Mouse (Mus musculus): Measurements from ENCODE around the gene Sh2d1a. TPM values are rescaled to one million over a fixed set of nuclear protein-coding genes. Genes with fewer than 3 reads are reported as not detected.

Gene Sh2d1a
- polyA plus RNA-seq, 1 experiment from 2014 or later = 5.2 TPM

GRCm38 (mm10) chrX:42530703-42531102, 28.4 kb downstream of the Sh2d1a start:
- Histone ChIP-seq H3K9ac (replicated peaks; ENCODE audit: low read length) (no peak overlapping the region), H3K27me3 (ENCODE audit: control insufficient read depth, insufficient read depth, low read length) (no peaks in the 10 kb centered on the region), H3K4me1 (ENCODE audit: control insufficient read depth, insufficient read depth, low read length) (no peaks in the 10 kb centered on the region), H3K4me3 (replicated peaks; ENCODE audit: low read depth, low read length) (no peak overlapping the region), H3K9me3 (ENCODE audit: control insufficient read depth, low read length) (no peaks in the 10 kb centered on the region), H3K36me3 (ENCODE audit: control insufficient read depth, insufficient read depth, low read length) (no peaks in the 10 kb centered on the region), H3K27ac (replicated peaks; ENCODE audit: low read depth, low read length) (no peak overlapping the region), H3K4me2 (ENCODE audit: low read length) (no peak overlapping the region)
- ATAC-seq (ENCODE audit: low FRiP score, low TSS enrichment) (no peak; the same call in 1 of the 2 replicates), DNase-seq (peak; percentile 17)
- 65% methylated on average over 4 of the region's 4 CpGs for WGBS

GRCm38 (mm10) chrX:42540030-42540755, 37.9 kb downstream of the Sh2d1a start:
- 18% methylated on average over 3 of the region's 3 CpGs for WGBS
- H3K9ac ChIP-seq (replicated peaks; ENCODE audit: low read length) = no peak overlapping the region

GRCm38 (mm10) chrX:42540756-42541053, 38.5 kb downstream of the Sh2d1a start:
- 28% methylated on average over 5 of the region's 5 CpGs for WGBS
- DNase-seq (peak; percentile 87), ATAC-seq (ENCODE audit: low FRiP score, low TSS enrichment) (no peak; the same call in 1 of the 2 replicates)
- no peaks in the 10 kb centered on the region for H3K9me3 ChIP-seq (ENCODE audit: control insufficient read depth, low read length)
- no peak overlapping the region for H3K4me3 ChIP-seq (replicated peaks; ENCODE audit: low read depth, low read length)
- no peak overlapping the region for H3K9ac ChIP-seq (replicated peaks; ENCODE audit: low read length)
- no peaks in the 10 kb centered on the region for H3K27me3 ChIP-seq (ENCODE audit: control insufficient read depth, insufficient read depth, low read length)
- H3K36me3 ChIP-seq (ENCODE audit: control insufficient read depth, insufficient read depth, low read length) = no peaks in the 10 kb centered on the region
- H3K27ac ChIP-seq (replicated peaks; ENCODE audit: low read depth, low read length) = no peak overlapping the region
- H3K4me1 ChIP-seq (ENCODE audit: control insufficient read depth, insufficient read depth, low read length) = no peaks in the 10 kb centered on the region
- peak overlapping the region; percentile 31; the same call in 1 of the 2 replicates for H3K4me2 ChIP-seq (ENCODE audit: low read length)

More at GRCm38 (mm10) chrX:42540030-42540755, 37.9 kb downstream of the Sh2d1a start:
- Histone ChIP-seq H3K27ac (replicated peaks; ENCODE audit: low read depth, low read length) (no peak overlapping the region), H3K9me3 (ENCODE audit: control insufficient read depth, low read length) (no peaks in the 10 kb centered on the region), H3K36me3 (ENCODE audit: control insufficient read depth, insufficient read depth, low read length) (no peaks in the 10 kb centered on the region), H3K4me3 (replicated peaks; ENCODE audit: low read depth, low read length) (no peak overlapping the region), H3K4me2 (ENCODE audit: low read length) (peak overlapping the region; percentile 31; the same call in 1 of the 2 replicates), H3K4me1 (ENCODE audit: control insufficient read depth, insufficient read depth, low read length) (no peaks in the 10 kb centered on the region), H3K27me3 (ENCODE audit: control insufficient read depth, insufficient read depth, low read length) (no peaks in the 10 kb centered on the region)
- ATAC-seq (ENCODE audit: low FRiP score, low TSS enrichment) = peak; percentile 50; the same call in 1 of the 2 replicates
- peak; percentile 35 for DNase-seq

- Histone ChIP-seq H3K9ac (replicated peaks; ENCODE audit: low read length) (no peak overlapping the region), H3K4me3 (replicated peaks; ENCODE audit: low read depth, low read length) (no peak overlapping the region), H3K4me2 (ENCODE audit: low read length) (no peak overlapping the region), H3K9me3 (ENCODE audit: control insufficient read depth, low read length) (no peaks in the 10 kb centered on the region), H3K36me3 (ENCODE audit: control insufficient read depth, insufficient read depth, low read length) (no peaks in the 10 kb centered on the region), H3K27me3 (ENCODE audit: control insufficient read depth, insufficient read depth, low read length) (no peaks in the 10 kb centered on the region), H3K4me1 (ENCODE audit: control insufficient read depth, insufficient read depth, low read length) (no peaks in the 10 kb centered on the region), H3K27ac (replicated peaks; ENCODE audit: low read depth, low read length) (no peak overlapping the region)
- no peak for DNase-seq
- no peak for ATAC-seq (ENCODE audit: low FRiP score, low TSS enrichment)
- WGBS = 91% methylated on average over 1 of the region's 1 CpGs
Observed at GRCm38 (mm10) chrX:42545076-42545475, 42.8 kb downstream of the Sh2d1a start.

- Histone ChIP-seq H3K9me3 (ENCODE audit: control insufficient read depth, low read length) (no peaks in the 10 kb centered on the region), H3K4me2 (ENCODE audit: low read length) (no peak overlapping the region), H3K4me1 (ENCODE audit: control insufficient read depth, insufficient read depth, low read length) (no peaks in the 10 kb centered on the region), H3K4me3 (replicated peaks; ENCODE audit: low read depth, low read length) (no peak overlapping the region), H3K9ac (replicated peaks; ENCODE audit: low read length) (no peak overlapping the region), H3K27me3 (ENCODE audit: control insufficient read depth, insufficient read depth, low read length) (no peaks in the 10 kb centered on the region), H3K27ac (replicated peaks; ENCODE audit: low read depth, low read length) (no peak overlapping the region), H3K36me3 (ENCODE audit: control insufficient read depth, insufficient read depth, low read length) (no peaks in the 10 kb centered on the region)
- WGBS = 74% methylated on average over 4 of the region's 4 CpGs
- no peak for ATAC-seq (ENCODE audit: low FRiP score, low TSS enrichment)
- no peak for DNase-seq
Observed at GRCm38 (mm10) chrX:42548513-42548912, 46.3 kb downstream of the Sh2d1a start.

GRCm38 (mm10) chrX:42557284-42557683, 55.0 kb downstream of the Sh2d1a start:
- Histone ChIP-seq H3K9me3 (ENCODE audit: control insufficient read depth, low read length) (no peaks in the 10 kb centered on the region), H3K4me2 (ENCODE audit: low read length) (no peak overlapping the region), H3K4me3 (replicated peaks; ENCODE audit: low read depth, low read length) (no peak overlapping the region), H3K9ac (replicated peaks; ENCODE audit: low read length) (no peak overlapping the region), H3K4me1 (ENCODE audit: control insufficient read depth, insufficient read depth, low read length) (no peaks in the 10 kb centered on the region), H3K36me3 (ENCODE audit: control insufficient read depth, insufficient read depth, low read length) (no peaks in the 10 kb centered on the region), H3K27ac (replicated peaks; ENCODE audit: low read depth, low read length) (no peak overlapping the region), H3K27me3 (ENCODE audit: control insufficient read depth, insufficient read depth, low read length) (no peaks in the 10 kb centered on the region)
- 31% methylated on average over 7 of the region's 7 CpGs for WGBS
- peak; percentile 81 for DNase-seq
- ATAC-seq (ENCODE audit: low FRiP score, low TSS enrichment) = no peak

- Histone ChIP-seq H3K27ac (replicated peaks; ENCODE audit: low read depth, low read length) (no peak overlapping the region), H3K4me1 (ENCODE audit: control insufficient read depth, insufficient read depth, low read length) (no peaks in the 10 kb centered on the region), H3K27me3 (ENCODE audit: control insufficient read depth, insufficient read depth, low read length) (no peaks in the 10 kb centered on the region), H3K9ac (replicated peaks; ENCODE audit: low read length) (no peak overlapping the region), H3K4me3 (replicated peaks; ENCODE audit: low read depth, low read length) (no peak overlapping the region), H3K36me3 (ENCODE audit: control insufficient read depth, insufficient read depth, low read length) (no peaks in the 10 kb centered on the region), H3K4me2 (ENCODE audit: low read length) (no peak overlapping the region), H3K9me3 (ENCODE audit: control insufficient read depth, low read length) (no peaks in the 10 kb centered on the region)
- 67% methylated on average over 4 of the region's 4 CpGs for WGBS
- ATAC-seq (ENCODE audit: low FRiP score, low TSS enrichment) = no peak
- DNase-seq = peak; percentile 19
Observed at GRCm38 (mm10) chrX:42558683-42559082, 56.4 kb downstream of the Sh2d1a start.

Other genes starting within 250 kb of the Sh2d1a start
- gene Tex13c2, start 12.8 kb upstream of the Sh2d1a start, polyA plus RNA-seq (2014; fragmentation: Nextera tagmentation; extraction: Ambion mirVana) = 0.18 TPM in 1 of 2 replicates, not detected in the other

Measured in midbrain, embryonic 14.5 days (tissue).